Mouse (Mus musculus) embryonic facial prominence, embryonic 12.5 days (tissue): ENCODE measurements around the gene Ifitm1. TPM values are rescaled to one million over a fixed set of nuclear protein-coding genes. Genes with fewer than 3 reads are reported as not detected.
A peak's percentile ranks its signal among the peaks of the same experiment; 100 is the strongest.
"Not testable (repeated sequence)": the region's sequence is repeated elsewhere in the genome, so short reads cannot be mapped to it uniquely, and the experiment has no call there.

Source experiments
- ATAC-seq: fragments of 200-750 bp; cut with Nextera tagmentation; 2 replicates; pipeline ENCODE4 v1.8.0; 2017; ENCODE audit not compliant: insufficient number of reproducible peaks, insufficient read depth, low FRiP score, low TSS enrichment
- H3K27ac ChIP-seq: fragments of 300-500 bp; sonication (generic); 2 replicates; pipeline ENCODE4 v1.5.1; 2016; ENCODE audit warnings: mild to moderate bottlenecking
- H3K27me3 ChIP-seq: fragments of 300-500 bp; sonication (generic); 2 replicates; pipeline ENCODE4 v1.6.1; 2016; ENCODE audit warnings: mild to moderate bottlenecking, moderate library complexity
- H3K36me3 ChIP-seq: fragments of 300-500 bp; sonication (generic); 2 replicates; pipeline ENCODE4 v1.6.1; 2016; ENCODE audit warnings: mild to moderate bottlenecking
- H3K4me1 ChIP-seq: fragments of 300-500 bp; sonication (generic); 2 replicates; pipeline ENCODE4 v1.6.1; 2016
- H3K4me2 ChIP-seq: fragments of 300-500 bp; sonication (generic); replicated peaks from 2 replicates; pipeline ENCODE4 v1.6.1; 2016; ENCODE audit warnings: mild to moderate bottlenecking, moderate library complexity
- H3K4me3 ChIP-seq: fragments of 300-500 bp; sonication (generic); 2 replicates; pipeline ENCODE4 v1.5.1; 2016; ENCODE audit warnings: mild to moderate bottlenecking
- H3K9ac ChIP-seq: fragments of 300-500 bp; sonication (generic); 2 replicates; pipeline ENCODE4 v1.6.1; 2016; ENCODE audit warnings: mild to moderate bottlenecking, moderate library complexity
- H3K9me3 ChIP-seq: fragments of 300-500 bp; sonication (generic); 2 replicates; pipeline ENCODE4 v1.6.1; 2016; ENCODE audit warnings: mild to moderate bottlenecking, moderate library complexity
- WGBS: fragments of 180-500 bp; shearing (Covaris S2); methylation state at CpG from one replicate; pipeline ENCODE4 v1.1.7; 2016; 5-methylcytosine and 5-hydroxymethylcytosine counted together
- polyA plus RNA-seq: library from polyadenylated mRNA; unstranded; fragments of >200 nt; fragmentation: Nextera tagmentation; extraction: Ambion mirVana; gene quantifications from 2 replicates; pipeline ENCODE4 v1.2.1, GENCODE M21; 2016

The Ifitm1 gene
- polyA plus RNA-seq, 1 experiment from 2014 or later, result 35.5 TPM

- 63% methylated on average over 2 of the region's 2 CpGs for WGBS
- Histone ChIP-seq H3K9me3 (no peaks in the 10 kb centered on the region), H3K27ac (no peak overlapping the region), H3K4me1 (peaks cover 6% of the 10 kb centered on the region; the same call in 1 of the 2 replicates), H3K36me3 (no peaks in the 10 kb centered on the region), H3K4me2 (no peak overlapping the region), H3K27me3 (no peaks in the 10 kb centered on the region), H3K4me3 (no peak overlapping the region), H3K9ac (no peak overlapping the region)
- no peak for ATAC-seq
Measured at GRCm38 (mm10) chr7:140962733-140963132, 4.3 kb upstream of the Ifitm1 start.

- 7% methylated on average over 14 of the region's 14 CpGs for WGBS
- Histone ChIP-seq H3K4me2 (peak overlapping the region; percentile 30; the same call in 1 of the 2 replicates), H3K27ac (peak overlapping the region; percentile 42; the same call in 1 of the 2 replicates), H3K4me1 (peaks cover 14% of the 10 kb centered on the region; the same call in 1 of the 2 replicates), H3K36me3 (no peaks in the 10 kb centered on the region), H3K4me3 (no peak overlapping the region), H3K9me3 (no peaks in the 10 kb centered on the region), H3K9ac (no peak overlapping the region), H3K27me3 (no peaks in the 10 kb centered on the region)
- ATAC-seq, result peak; percentile 58; the same call in 1 of the 2 replicates
Measured at GRCm38 (mm10) chr7:140967862-140968591, 1.0 kb downstream of the Ifitm1 start.

GRCm38 (mm10) chr7:140968710-140969109, 1.7 kb downstream of the Ifitm1 start:
- not testable (repeated sequence) for H3K27me3 ChIP-seq, H3K4me2 ChIP-seq, H3K27ac ChIP-seq, ATAC-seq, H3K4me3 ChIP-seq, H3K9me3 ChIP-seq, H3K9ac ChIP-seq, H3K36me3 ChIP-seq
- H3K4me1 ChIP-seq, result peaks cover 20% of the 10 kb centered on the region
- WGBS, result 27% methylated on average over 3 of the region's 3 CpGs

GRCm38 (mm10) chr7:140970931-140971330, 3.9 kb downstream of the Ifitm1 start:
- H3K27me3 ChIP-seq, result no peaks in the 10 kb centered on the region
- no peaks in the 10 kb centered on the region for H3K36me3 ChIP-seq
- H3K9ac ChIP-seq, result no peak overlapping the region
- no peak overlapping the region for H3K4me2 ChIP-seq
- ATAC-seq, result 0 out of 2 replicates have a peak, but pooled peaks have one; percentile 45
- WGBS, result 45% methylated on average over 7 of the region's 7 CpGs
- H3K9me3 ChIP-seq, result no peaks in the 10 kb centered on the region
- no peak overlapping the region for H3K27ac ChIP-seq
- H3K4me3 ChIP-seq, result no peak overlapping the region
- peaks cover 27% of the 10 kb centered on the region for H3K4me1 ChIP-seq

GRCm38 (mm10) chr7:140971479-140972171, 4.6 kb downstream of the Ifitm1 start:
- Histone ChIP-seq H3K9ac (no peak overlapping the region), H3K27me3 (no peaks in the 10 kb centered on the region), H3K9me3 (no peaks in the 10 kb centered on the region), H3K27ac (no peak overlapping the region), H3K4me2 (no peak overlapping the region), H3K36me3 (no peaks in the 10 kb centered on the region), H3K4me1 (peaks cover 27% of the 10 kb centered on the region), H3K4me3 (no peak overlapping the region)
- 70% methylated on average over 8 of the region's 8 CpGs for whole genome bisulfite sequencing
- ATAC-seq, result peak; percentile 25; the same call in 1 of the 2 replicates

- H3K36me3 ChIP-seq, result no peaks in the 10 kb centered on the region
- no peak for ATAC-seq
- WGBS, result 32% methylated on average over 14 of the region's 14 CpGs
- H3K27me3 ChIP-seq, result no peaks in the 10 kb centered on the region
- H3K4me3 ChIP-seq, result no peak overlapping the region
- H3K4me2 ChIP-seq, result no peak overlapping the region
- H3K27ac ChIP-seq, result 0 out of 2 replicates have a peak overlapping the region, but pooled peaks have one; percentile 47
- no peaks in the 10 kb centered on the region for H3K9me3 ChIP-seq
- H3K4me1 ChIP-seq, result peaks cover 20% of the 10 kb centered on the region
- no peak overlapping the region for H3K9ac ChIP-seq
Measured at GRCm38 (mm10) chr7:140973396-140974165, 6.6 kb downstream of the Ifitm1 start.

- 14% methylated on average over 9 of the region's 9 CpGs for WGBS
- H3K4me3 ChIP-seq, result no peak overlapping the region
- H3K9ac ChIP-seq, result no peak overlapping the region
- no peak overlapping the region for H3K27ac ChIP-seq
- no peaks in the 10 kb centered on the region for H3K9me3 ChIP-seq
- H3K4me1 ChIP-seq, result peaks cover 20% of the 10 kb centered on the region
- ATAC-seq, result no peak
- H3K36me3 ChIP-seq, result no peaks in the 10 kb centered on the region
- H3K4me2 ChIP-seq, result no peak overlapping the region
- no peaks in the 10 kb centered on the region for H3K27me3 ChIP-seq
Measured at GRCm38 (mm10) chr7:140974940-140975339, 7.9 kb downstream of the Ifitm1 start.

- WGBS, result 27% methylated on average over 3 of the region's 3 CpGs
- Histone ChIP-seq H3K9ac (no peak overlapping the region), H3K27me3 (no peaks in the 10 kb centered on the region), H3K9me3 (no peaks in the 10 kb centered on the region), H3K36me3 (no peaks in the 10 kb centered on the region), H3K4me2 (no peak overlapping the region), H3K27ac (no peak overlapping the region), H3K4me1 (peaks cover 20% of the 10 kb centered on the region), H3K4me3 (no peak overlapping the region)
- ATAC-seq, result no peak
Measured at GRCm38 (mm10) chr7:140975465-140975864, 8.4 kb downstream of the Ifitm1 start.

GRCm38 (mm10) chr7:140976720-140977119, 9.7 kb downstream of the Ifitm1 start:
- H3K4me3 ChIP-seq, H3K27ac ChIP-seq, H3K27me3 ChIP-seq, H3K9ac ChIP-seq, H3K36me3 ChIP-seq, ATAC-seq, H3K4me2 ChIP-seq, H3K9me3 ChIP-seq: not testable (repeated sequence)
- H3K4me1 ChIP-seq, result peaks cover 13% of the 10 kb centered on the region
- 85% methylated on average over 9 of the region's 9 CpGs for WGBS

GRCm38 (mm10) chr7:140981704-140982103, 14.7 kb downstream of the Ifitm1 start:
- Histone ChIP-seq H3K4me2 (no peak overlapping the region), H3K36me3 (no peaks in the 10 kb centered on the region), H3K9me3 (no peaks in the 10 kb centered on the region), H3K9ac (no peak overlapping the region), H3K4me1 (no peaks in the 10 kb centered on the region), H3K4me3 (no peak overlapping the region), H3K27me3 (no peaks in the 10 kb centered on the region), H3K27ac (no peak overlapping the region)
- 80% methylated on average over 8 of the region's 8 CpGs for WGBS
- ATAC-seq, result no peak

- Histone ChIP-seq H3K9me3 (no peaks in the 10 kb centered on the region), H3K36me3 (no peaks in the 10 kb centered on the region), H3K4me3 (no peak overlapping the region), H3K27me3 (no peaks in the 10 kb centered on the region), H3K27ac (no peak overlapping the region), H3K4me2 (no peak overlapping the region), H3K4me1 (no peaks in the 10 kb centered on the region), H3K9ac (no peak overlapping the region)
- ATAC-seq, result no peak
- WGBS, result 88% methylated on average over 7 of the region's 7 CpGs
Measured at GRCm38 (mm10) chr7:140982971-140983370, 15.9 kb downstream of the Ifitm1 start.
